Mouse (Mus musculus): Measurements from ENCODE around the gene Cdc42ep2. TPM values are rescaled to one million over a fixed set of nuclear protein-coding genes. Genes with fewer than 3 reads are reported as not detected.

Gene Cdc42ep2
- total and polyA plus RNA-seq, 3 experiments, result 5.5 to 8.0 (median 5.9) TPM

GRCm38 (mm10) chr19:5942581-5942980, 18.0 kb upstream of the Cdc42ep2 start:
- no peak for DNase-seq

- peak; percentile 79 for DNase-seq
These were observed 16.0 kb upstream of the Cdc42ep2 start for GRCm38 (mm10) chr19:5940656-5941055.

GRCm38 (mm10) chr19:5940173-5940572, 15.6 kb upstream of the Cdc42ep2 start:
- DNase-seq, result peak; percentile 86

- DNase-seq, result no peak
These were observed 15.1 kb upstream of the Cdc42ep2 start for GRCm38 (mm10) chr19:5939715-5940114.

- no peak for DNase-seq
These were observed 13.9 kb upstream of the Cdc42ep2 start for GRCm38 (mm10) chr19:5938516-5938915.

- no peak for DNase-seq
These were observed 13.3 kb upstream of the Cdc42ep2 start for GRCm38 (mm10) chr19:5937836-5938406.

GRCm38 (mm10) chr19:5937095-5937835, 12.6 kb upstream of the Cdc42ep2 start:
- DNase-seq, result no peak

GRCm38 (mm10) chr19:5935691-5936090, 11.1 kb upstream of the Cdc42ep2 start:
- no peak for DNase-seq

- DNase-seq, result peak; percentile 80
These were observed 10.7 kb upstream of the Cdc42ep2 start for GRCm38 (mm10) chr19:5935266-5935665.

- peak; percentile 82 for DNase-seq
These were observed 5.3 kb upstream of the Cdc42ep2 start for GRCm38 (mm10) chr19:5929634-5930596.

GRCm38 (mm10) chr19:5928546-5928945, 3.9 kb upstream of the Cdc42ep2 start:
- DNase-seq, result no peak

- no peak for DNase-seq
These were observed 3.5 kb upstream of the Cdc42ep2 start for GRCm38 (mm10) chr19:5928104-5928503.

GRCm38 (mm10) chr19:5927532-5927931, 2.9 kb upstream of the Cdc42ep2 start:
- no peak for DNase-seq

- no peak for DNase-seq
These were observed 2.4 kb upstream of the Cdc42ep2 start for GRCm38 (mm10) chr19:5927026-5927425.

- no peak for DNase-seq
These were observed 767 bp upstream of the Cdc42ep2 start for GRCm38 (mm10) chr19:5925311-5925855.

GRCm38 (mm10) chr19:5923990-5924712, 465 bp downstream of the Cdc42ep2 start:
- DNase-seq, result peak; percentile 89

- DNase-seq, result no peak
These were observed 1.7 kb downstream of the Cdc42ep2 start for GRCm38 (mm10) chr19:5922963-5923362.

GRCm38 (mm10) chr19:5922119-5922942, 2.3 kb downstream of the Cdc42ep2 start:
- DNase-seq, result no peak

GRCm38 (mm10) chr19:5921715-5922114, 2.9 kb downstream of the Cdc42ep2 start:
- DNase-seq, result peak; percentile 53

- no peak for DNase-seq
These were observed 11.5 kb downstream of the Cdc42ep2 start, which contains the start of gene Dpf2 for GRCm38 (mm10) chr19:5913007-5913719. Gene Dpf2 (minus strand): TSS chr19:5913010.

All from adrenal gland, adult 2 months (tissue).